Mouse (Mus musculus) gonadal fat pad, adult 2 months (tissue): Measurements from ENCODE around the gene Hoxc11. TPM values are rescaled to one million over a fixed set of nuclear protein-coding genes. Genes with fewer than 3 reads are reported as not detected.

Experiments
- DNase-seq: peaks from one replicate; pipeline ENCODE4 v3.0.0-alpha.2; 2012; ENCODE audit warnings: low read depth
- polyA plus RNA-seq: library from polyadenylated mRNA; depleted of rRNA; stranded (reverse); fragments of >200 nt; gene quantifications from 2 replicates; pipeline ENCODE4 v1.2.3, GENCODE M21; 2012

Hoxc11 gene
- polyA plus RNA-seq, 1 experiment: 0.08 TPM

GRCm38 (mm10) chr15:102981379-102982288 lies 27.4 kb downstream of the Hoxc11 start:
- DNase-seq: no peak

DNA sequence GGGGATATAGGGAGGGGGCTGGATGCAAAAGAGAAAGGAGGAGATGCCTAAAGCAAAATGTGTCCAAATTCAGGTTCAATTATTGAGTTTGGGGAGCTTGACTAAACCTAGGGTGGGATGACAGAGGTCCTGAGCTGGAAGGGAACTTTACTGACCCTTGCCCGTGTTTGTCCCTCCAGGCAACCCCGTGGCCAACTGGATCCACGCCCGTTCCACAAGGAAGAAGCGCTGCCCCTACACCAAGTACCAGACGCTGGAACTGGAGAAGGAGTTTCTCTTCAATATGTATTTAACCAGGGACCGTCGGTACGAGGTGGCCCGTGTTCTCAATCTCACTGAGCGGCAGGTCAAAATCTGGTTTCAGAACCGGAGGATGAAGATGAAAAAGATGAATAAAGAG lies 29.5 kb downstream of the Hoxc11 start:
- DNase-seq: no peak

GRCm38 (mm10) chr15:102984521-102984920 lies 30.3 kb downstream of the Hoxc11 start:
- no peak for DNase-seq

DNA sequence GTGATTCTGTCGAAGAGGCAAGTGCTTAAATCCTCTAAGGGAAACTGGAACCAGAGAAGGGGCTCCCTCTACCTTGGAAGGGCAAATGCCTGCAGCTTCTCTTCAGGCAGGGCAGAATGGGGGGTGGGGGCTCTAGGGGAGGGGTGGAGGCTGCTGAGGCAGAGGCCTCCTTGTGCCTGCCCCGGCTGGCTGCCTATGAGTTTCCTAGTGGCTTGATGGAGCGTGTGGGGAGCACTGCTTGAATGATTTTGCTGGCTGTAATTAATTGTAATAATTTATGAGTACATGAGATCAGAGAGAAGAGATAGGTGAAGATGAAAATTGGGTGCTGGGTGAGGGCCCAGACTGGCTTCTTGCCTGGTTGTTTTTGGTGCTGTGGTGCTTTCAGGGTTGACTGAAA lies 30.7 kb downstream of the Hoxc11 start:
- DNase-seq: no peak

GRCm38 (mm10) chr15:102987124-102987833 lies 33.1 kb downstream of the Hoxc11 start:
- no peak for DNase-seq

GRCm38 (mm10) chr15:102988078-102988477 lies 33.9 kb downstream of the Hoxc11 start:
- DNase-seq: no peak

- DNase-seq: no peak
These were observed 36.5 kb downstream of the Hoxc11 start, which contains the start of gene Hoxc8 for GRCm38 (mm10) chr15:102990461-102991397. Hoxc8 (plus strand) TSS chr15:102990607.

DNA sequence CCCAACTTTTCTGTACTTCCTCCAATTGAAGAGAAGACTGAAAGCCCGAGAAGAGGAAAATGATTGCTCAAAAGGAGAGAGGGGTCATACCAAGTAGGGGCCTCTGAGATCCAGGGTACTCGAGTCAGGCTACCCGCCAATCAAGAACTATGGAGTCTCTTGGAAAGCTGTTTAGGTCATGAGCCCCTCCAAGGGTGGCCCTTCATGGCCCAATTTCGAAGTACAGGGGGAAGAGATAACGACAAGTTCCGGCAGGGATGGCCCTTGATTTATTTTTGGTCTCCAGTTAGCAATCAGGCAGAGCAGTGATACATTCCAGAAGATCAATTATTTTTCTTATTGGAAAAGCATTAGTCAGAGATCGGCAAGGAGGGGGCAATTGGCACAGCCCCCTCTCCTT lies 37.6 kb downstream of the Hoxc11 start:
- DNase-seq: no peak

- DNase-seq: no peak
These were observed 38.0 kb downstream of the Hoxc11 start for GRCm38 (mm10) chr15:102992206-102992605.

DNA sequence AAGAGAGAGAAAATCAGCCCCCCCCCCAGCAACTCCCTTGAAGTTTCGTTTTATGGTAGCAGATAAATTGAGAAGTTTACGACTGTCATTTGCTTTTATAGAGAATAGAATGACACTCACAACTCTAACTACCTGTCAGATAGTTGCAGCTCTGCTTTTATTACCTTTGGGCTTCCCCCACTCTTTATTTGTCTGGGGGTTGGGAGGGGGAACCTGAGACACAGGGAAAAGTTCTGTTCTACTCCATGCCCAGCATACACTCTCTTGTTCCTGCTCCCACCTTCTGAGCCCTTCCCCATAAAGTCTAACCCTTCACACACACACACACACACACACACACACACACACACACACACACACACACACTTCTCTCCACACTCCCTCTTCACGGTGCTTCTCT lies 38.6 kb downstream of the Hoxc11 start:
- no peak for DNase-seq

GRCm38 (mm10) chr15:102996548-102996947 lies 42.3 kb downstream of the Hoxc11 start:
- DNase-seq: no peak

DNA sequence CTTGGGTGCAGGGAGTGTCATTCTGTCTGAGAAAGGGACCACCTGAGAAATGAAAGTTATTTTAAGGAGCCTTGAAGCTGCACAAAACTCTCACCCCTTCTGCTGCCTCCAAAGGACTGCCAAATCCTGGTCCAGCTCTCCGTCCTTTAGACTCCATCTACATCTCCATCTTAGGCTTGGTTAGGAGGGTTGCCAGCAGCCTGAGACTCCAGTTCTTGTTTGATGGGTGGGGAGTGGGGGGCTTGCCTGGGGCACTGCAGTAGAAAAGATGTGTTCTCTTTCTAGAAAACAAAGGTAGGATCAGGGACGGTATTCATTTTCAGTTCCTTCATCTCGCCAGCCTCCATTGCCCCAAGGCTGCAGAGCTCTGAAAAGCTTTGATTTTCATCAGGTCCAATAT lies 43.2 kb downstream of the Hoxc11 start:
- DNase-seq: no peak

DNA sequence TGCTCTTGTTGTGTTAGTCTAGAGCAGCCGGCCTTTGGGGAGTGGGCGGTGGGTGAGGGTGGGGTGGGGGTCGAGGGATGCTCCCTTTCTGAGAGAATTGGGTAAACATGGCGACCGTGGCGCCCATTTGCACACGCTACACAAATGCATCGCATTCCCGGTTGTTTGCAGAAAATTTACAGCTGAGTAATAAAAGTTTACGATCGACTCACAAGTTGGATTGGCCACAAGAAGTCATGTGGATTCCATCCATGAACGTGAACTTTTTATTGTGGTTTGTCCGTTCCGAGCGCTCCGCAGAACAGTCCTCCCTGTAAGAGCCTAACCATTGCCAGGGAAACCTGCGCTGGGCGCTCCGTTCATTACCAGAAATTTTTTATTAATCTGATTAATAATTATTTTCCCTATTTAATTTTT lies 43.7 kb downstream of the Hoxc11 start, which contains the start of gene Hoxc6:
TSS of gene Hoxc6 (plus strand) at position 319 of the 417 bp plus-strand sequence.
- DNase-seq: no peak

- no peak for DNase-seq
These were observed 44.5 kb downstream of the Hoxc11 start for GRCm38 (mm10) chr15:102998608-102999182.

- DNase-seq: no peak
These were observed 45.1 kb downstream of the Hoxc11 start for GRCm38 (mm10) chr15:102999183-102999831.

DNA sequence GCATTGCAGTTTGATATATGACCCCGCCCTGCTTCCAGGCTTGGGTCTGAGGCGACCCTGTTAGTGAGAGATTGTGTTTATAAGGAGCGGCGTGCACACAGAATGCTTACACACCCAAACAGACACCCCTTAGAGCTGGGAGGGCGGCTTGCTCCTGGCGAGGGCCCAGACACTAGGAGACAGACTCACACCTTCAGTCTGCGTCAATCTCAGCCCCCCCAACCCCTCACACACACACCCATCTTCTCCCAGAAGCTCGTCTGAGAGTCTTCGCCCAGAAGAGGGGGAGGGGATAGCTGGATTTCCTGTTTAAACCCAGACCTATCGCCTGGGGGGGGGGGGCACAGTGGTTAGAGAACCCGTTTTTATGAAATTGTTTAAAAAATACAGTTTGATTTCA lies 45.7 kb downstream of the Hoxc11 start:
- no peak for DNase-seq

GRCm38 (mm10) chr15:103000501-103000901 lies 46.3 kb downstream of the Hoxc11 start:
- DNase-seq: no peak

DNA sequence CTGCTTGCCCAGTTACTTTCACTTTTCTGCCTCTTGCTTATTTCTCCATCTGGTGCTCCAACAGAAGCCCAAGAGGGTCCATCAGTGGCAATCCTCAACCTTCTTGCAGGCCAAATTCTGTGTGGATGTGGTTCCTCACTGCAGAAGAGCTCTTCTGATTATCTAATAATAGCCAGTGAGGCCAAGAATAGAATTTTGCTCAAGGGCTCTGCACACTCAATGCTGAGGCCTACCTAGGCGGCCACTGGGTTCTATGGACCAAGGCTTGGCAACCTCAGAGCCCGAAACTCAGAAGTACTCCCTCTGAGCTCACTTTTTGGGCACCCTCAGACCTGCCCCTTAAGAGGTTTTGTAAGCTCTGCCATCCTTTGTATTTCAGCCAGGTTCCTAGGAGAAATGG lies 47.1 kb downstream of the Hoxc11 start:
- no peak for DNase-seq

DNA sequence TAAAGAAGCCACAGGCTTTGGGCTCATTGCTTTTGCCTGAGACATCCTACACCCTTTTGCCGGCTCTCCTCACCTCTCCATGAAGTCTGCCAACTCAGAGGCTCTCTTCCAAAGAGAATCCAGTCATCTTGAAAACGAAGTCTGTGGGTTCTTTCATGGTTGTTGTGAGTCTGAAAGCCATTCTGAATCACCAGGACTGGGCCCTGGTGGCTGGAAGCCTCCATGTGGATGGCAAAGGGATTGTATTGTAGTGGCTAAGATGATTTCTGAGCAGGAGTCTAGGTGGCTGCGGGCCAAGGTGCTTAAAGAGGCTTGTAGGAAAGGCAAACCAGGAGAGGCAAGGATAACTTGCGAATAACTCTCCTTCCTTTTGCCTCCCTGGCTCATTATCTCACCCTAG lies 47.9 kb downstream of the Hoxc11 start:
- no peak for DNase-seq

DNA sequence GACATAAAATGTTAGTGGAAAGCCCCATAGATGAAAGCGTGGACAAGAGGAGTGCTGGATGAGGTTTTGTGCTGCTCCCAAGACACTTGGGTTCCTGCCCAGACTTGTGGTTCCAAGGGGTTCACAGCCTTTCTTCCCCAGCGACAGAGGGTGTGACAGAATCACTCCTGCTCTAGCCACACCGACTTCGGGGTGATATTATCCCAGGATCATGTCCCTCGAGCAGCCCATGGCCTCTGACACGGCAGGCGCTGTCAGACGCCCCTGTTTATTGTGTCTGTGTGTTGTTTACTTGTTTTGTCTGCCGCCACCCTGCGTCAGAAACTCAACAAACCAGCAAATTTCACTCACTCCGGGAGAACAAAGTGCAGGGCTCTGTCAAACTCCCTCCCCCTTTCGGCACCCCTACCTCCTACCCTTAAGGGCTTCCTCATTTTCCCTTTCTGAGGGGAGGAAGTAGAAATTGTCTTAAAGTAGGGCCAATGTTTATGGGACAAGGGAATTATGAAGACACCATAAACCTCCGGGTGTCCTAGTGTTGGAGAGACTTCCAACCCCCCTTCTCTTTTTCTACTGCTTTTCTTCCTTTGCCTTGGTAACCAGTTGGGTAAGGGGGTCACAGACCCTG lies 48.7 kb downstream of the Hoxc11 start:
- no peak for DNase-seq
